Mouse (Mus musculus): ENCODE data around the gene Gm11172. TPM values are rescaled to one million over a fixed set of nuclear protein-coding genes. Genes with fewer than 3 reads are reported as not detected.

Gene Gm11172
- total and polyA plus RNA-seq, 3 experiments, result not detected

- no peaks in the 10 kb centered on the region for H3K36me3 ChIP-seq (replicated peaks in 1 of 2; ENCODE audit: control insufficient read depth in 1 of 2, insufficient read depth in 1 of 2, low read length in 1 of 2)
- H3K4me3 ChIP-seq (replicated peaks in 1 of 3; ENCODE audit: low read depth in 2 of 3, low read length in 2 of 3, poor library complexity in 1 of 3), result no peak overlapping the region
- no peak overlapping the region for H3K9ac ChIP-seq (ENCODE audit: insufficient read depth, low read depth)
- no peaks in the 10 kb centered on the region for H3K9me3 ChIP-seq (replicated peaks; ENCODE audit: low read length)
- DNase-seq (ENCODE audit: extremely low read depth), result no peak
- H3K4me1 ChIP-seq (ENCODE audit: control insufficient read depth in 1 of 2, insufficient read depth in 2 of 2), result peaks cover 42 to 66% of the 10 kb centered on the region in 2 experiments
- TF ChIP-seq MEF2A (IDR thresholded peaks at IDR 0.05; ENCODE audit: borderline replicate concordance, low read depth, low read length) (no peak), MAFK (IDR thresholded peaks at IDR 0.05; ENCODE audit: insufficient replicate concordance, low read length) (no peak), TCF12 (IDR thresholded peaks at IDR 0.05; ENCODE audit: low read depth, low read length) (peak; percentile 32; the same call in 1 of the 2 replicates), PAX5 (IDR thresholded peaks at IDR 0.05; ENCODE audit: low read length) (no peak), TBP (conservative IDR thresholded peaks at IDR 0.05; ENCODE audit: low read depth, low read length) (no peak)
- H3K27me3 ChIP-seq (replicated peaks), result peaks cover 3% of the 10 kb centered on the region
- dilution Hi-C loops (cut with MboI; ENCODE audit: extremely low pct_ligation_motif_present, extremely low pct_unique_long_range_greater_than_20kb, low sequenced_read_pairs) (no loop called here), in situ Hi-C loops (cut with MboI; ENCODE audit: low pct_ligation_motif_present, low pct_unique_long_range_greater_than_20kb, low sequenced_read_pairs) (no loop called here)
- no peak overlapping the region; the same call in 1 of the 2 replicates for H3K4me2 ChIP-seq (ENCODE audit: insufficient read depth, low read depth, poor library complexity, severe bottlenecking)
- H3K79me2 ChIP-seq (replicated peaks; ENCODE audit: control insufficient read depth, extremely low read depth, insufficient read depth, poor library complexity, severe bottlenecking), result no peaks in the 10 kb centered on the region
- H3K27ac ChIP-seq (ENCODE audit: insufficient read depth, low read depth), result no peak overlapping the region
These were observed 43.9 kb upstream of the Gm11172 start for GRCm38 (mm10) chr16:10768821-10769220.

GRCm38 (mm10) chr16:10769661-10770060 is 43.1 kb upstream of the Gm11172 start:
- no peak overlapping the region for H3K27ac ChIP-seq (ENCODE audit: insufficient read depth, low read depth)
- no peaks in the 10 kb centered on the region for H3K79me2 ChIP-seq (replicated peaks; ENCODE audit: control insufficient read depth, extremely low read depth, insufficient read depth, poor library complexity, severe bottlenecking)
- H3K4me3 ChIP-seq (replicated peaks in 1 of 3; ENCODE audit: low read depth in 2 of 3, low read length in 2 of 3, poor library complexity in 1 of 3), result no peak overlapping the region
- TF ChIP-seq IRF4 (IDR thresholded peaks at IDR 0.05; ENCODE audit: low read depth, low read length) (peak; percentile 74), JUND (conservative IDR thresholded peaks at IDR 0.05; ENCODE audit: low read depth, low read length) (no peak), ZKSCAN1 (IDR thresholded peaks at IDR 0.05; ENCODE audit: borderline replicate concordance, low read depth, low read length) (no peak), MYC (IDR thresholded peaks at IDR 0.05; ENCODE audit: low read depth, low read length) (no peak), UBTF (IDR thresholded peaks at IDR 0.05; ENCODE audit: low read depth, low read length) (0 out of 2 replicates have a peak, but pooled peaks have one; percentile 21), MEF2A (IDR thresholded peaks at IDR 0.05; ENCODE audit: borderline replicate concordance, low read depth, low read length) (peak; percentile 97), KAT2A (IDR thresholded peaks at IDR 0.05; ENCODE audit: insufficient replicate concordance, low read length) (0 out of 2 replicates have a peak, but pooled peaks have one; percentile 30), MAZ (IDR thresholded peaks at IDR 0.05; ENCODE audit: low read depth, low read length) (peak; percentile 97), SIN3A (IDR thresholded peaks at IDR 0.05; ENCODE audit: low read length) (peak; percentile 62), RAD21 (IDR thresholded peaks at IDR 0.05; ENCODE audit: low read depth, low read length) (no peak), ETS1 (conservative IDR thresholded peaks at IDR 0.05; ENCODE audit: low read depth, low read length) (peak; percentile 71), MAX (IDR thresholded peaks at IDR 0.05; ENCODE audit: low read length) (no peak), NRF1 (IDR thresholded peaks at IDR 0.05; ENCODE audit: low read depth, low read length) (no peak), CTCF (conservative IDR thresholded peaks at IDR 0.05 in 1 of 2, IDR thresholded peaks at IDR 0.05 in 1 of 2; ENCODE audit: low read depth in 2 of 2, low read length in 2 of 2) (no peak), CHD2 (IDR thresholded peaks at IDR 0.05; ENCODE audit: low read length) (peak; percentile 63; the same call in 1 of the 2 replicates), BHLHE40 (IDR thresholded peaks at IDR 0.05; ENCODE audit: low read depth, low read length) (peak; percentile 54), USF1 (IDR thresholded peaks at IDR 0.05; ENCODE audit: low read depth, low read length) (no peak), ELF1 (IDR thresholded peaks at IDR 0.05; ENCODE audit: low read depth, low read length) (peak; percentile 68), TCF12 (IDR thresholded peaks at IDR 0.05; ENCODE audit: low read depth, low read length) (0 out of 2 replicates have a peak, but pooled peaks have one; percentile 73), EP300 (IDR thresholded peaks at IDR 0.05; ENCODE audit: low read length) (peak; percentile 59; the same call in 1 of the 2 replicates), MAFK (IDR thresholded peaks at IDR 0.05; ENCODE audit: insufficient replicate concordance, low read length) (peak; percentile 51; the same call in 1 of the 2 replicates), JUN (IDR thresholded peaks at IDR 0.05; ENCODE audit: insufficient read depth, low read depth, low read length) (no peak), HCFC1 (IDR thresholded peaks at IDR 0.05; ENCODE audit: low read depth, low read length) (no peak)
- dilution Hi-C loops (cut with MboI; ENCODE audit: extremely low pct_ligation_motif_present, extremely low pct_unique_long_range_greater_than_20kb, low sequenced_read_pairs), result no loop called here
- in situ Hi-C loops (cut with MboI; ENCODE audit: low pct_ligation_motif_present, low pct_unique_long_range_greater_than_20kb, low sequenced_read_pairs), result no loop called here
- peaks cover 3% of the 10 kb centered on the region for H3K27me3 ChIP-seq (replicated peaks)
- H3K9me3 ChIP-seq (replicated peaks; ENCODE audit: low read length), result no peaks in the 10 kb centered on the region
- H3K36me3 ChIP-seq (replicated peaks in 1 of 2; ENCODE audit: control insufficient read depth in 1 of 2, insufficient read depth in 1 of 2, low read length in 1 of 2), result no peaks in the 10 kb centered on the region
- DNase-seq (ENCODE audit: extremely low read depth), result peak; percentile 74
- H3K9ac ChIP-seq (ENCODE audit: insufficient read depth, low read depth), result no peak overlapping the region
- peaks cover 48 to 68% of the 10 kb centered on the region in 2 experiments for H3K4me1 ChIP-seq (ENCODE audit: control insufficient read depth in 1 of 2, insufficient read depth in 2 of 2)
- peak overlapping the region; percentile 29; the same call in 1 of the 2 replicates for H3K4me2 ChIP-seq (ENCODE audit: insufficient read depth, low read depth, poor library complexity, severe bottlenecking)

Measured in CH12.LX (cell line).